Mouse (Mus musculus) cerebellum, adult 2 months (tissue): ENCODE measurements around the gene Tdrd6.

Source experiments
- CTCF ChIP-seq: fragments of 200-500 bp; IDR thresholded peaks from 2 replicates; pipeline ENCODE4 v1.5.1; 2011; ENCODE audit warnings: low read depth, mild to moderate bottlenecking, control low read depth, low read length, moderate library complexity, borderline replicate concordance; ENCODE audit not compliant: insufficient read depth
- POLR2A ChIP-seq: fragments of 200-500 bp; IDR thresholded peaks from 2 replicates; pipeline ENCODE4 v1.6.1; 2011; ENCODE audit warnings: low read length, control low read depth, borderline replicate concordance; ENCODE audit not compliant: insufficient read depth

DNA sequence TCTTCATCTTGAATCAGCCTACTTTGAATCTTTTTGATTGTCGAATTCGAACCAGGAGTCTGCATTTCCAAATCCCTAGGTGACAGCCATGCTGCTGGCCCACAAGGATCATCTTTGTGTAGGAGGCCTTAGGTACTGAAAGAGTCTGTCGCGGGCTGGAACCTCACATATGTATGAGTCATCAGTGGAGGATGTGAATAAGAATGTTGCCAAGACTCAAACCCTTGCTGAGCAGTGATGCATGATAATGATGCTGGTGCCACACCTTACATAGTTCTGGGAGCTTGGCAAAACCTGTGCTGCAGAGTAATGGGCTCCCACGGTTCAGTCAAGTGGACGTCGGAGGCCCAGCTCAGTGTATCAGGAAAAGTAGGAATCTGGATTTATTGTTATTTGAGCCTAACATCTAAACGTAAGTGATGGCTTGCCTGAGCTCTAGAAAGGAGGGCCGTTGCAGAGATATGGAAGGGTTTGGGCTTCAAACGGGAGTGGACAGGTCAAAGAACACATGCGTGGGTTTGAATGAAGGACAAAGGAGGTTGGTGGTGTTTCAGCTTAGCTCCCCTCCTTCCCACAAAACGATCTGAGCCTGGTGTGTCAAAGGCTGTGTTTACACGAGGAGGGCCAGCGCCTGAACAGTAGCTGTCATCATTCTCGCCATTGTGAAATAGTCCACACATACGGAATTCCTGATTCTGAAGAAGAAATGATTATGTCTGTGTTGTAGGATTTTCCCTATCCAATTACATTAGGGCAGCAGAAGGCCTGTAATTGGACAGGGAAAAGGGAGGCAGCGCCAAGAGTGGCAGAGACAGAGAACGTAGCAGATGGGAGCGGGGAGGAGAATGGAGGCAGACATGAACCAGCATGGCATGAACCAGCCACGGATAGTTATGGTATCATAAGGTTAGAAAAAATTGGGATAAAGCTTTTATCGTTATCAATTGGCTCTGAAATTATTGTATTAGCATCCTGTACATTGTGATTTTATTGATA is 37.5 kb downstream of the Tdrd6 start:
- TF ChIP-seq POLR2A, result no peak
- TF ChIP-seq CTCF, result no peak
